Mouse (Mus musculus): ENCODE data around the gene Gnaq. TPM values are rescaled to one million over a fixed set of nuclear protein-coding genes. Genes with fewer than 3 reads are reported as not detected.

Gnaq gene
- polyA plus RNA-seq, 1 experiment = 12.6 TPM

GRCm38 (mm10) chr19:16287307-16287706 lies 154.7 kb downstream of the Gnaq start:
- H3K4me1 ChIP-seq = peaks cover 95% of the 10 kb centered on the region
- H3K27me3 ChIP-seq (replicated peaks) = no peaks in the 10 kb centered on the region
- H3K9me3 ChIP-seq = no peaks in the 10 kb centered on the region
- H3K36me3 ChIP-seq (replicated peaks; ENCODE audit: low read length) = peaks cover 63% of the 10 kb centered on the region
- TF ChIP-seq GATA1 (IDR thresholded peaks at IDR 0.05; ENCODE audit: borderline replicate concordance, low read length) (no peak), FLI1 (IDR thresholded peaks at IDR 0.05; ENCODE audit: low read length) (no peak)
- H3K4me3 ChIP-seq (replicated peaks) = peak overlapping the region; percentile 55

- no peaks in the 10 kb centered on the region for H3K27me3 ChIP-seq (replicated peaks)
- H3K9me3 ChIP-seq = no peaks in the 10 kb centered on the region
- H3K36me3 ChIP-seq (replicated peaks; ENCODE audit: low read length) = peaks cover 64% of the 10 kb centered on the region
- peaks cover 96% of the 10 kb centered on the region for H3K4me1 ChIP-seq
- H3K4me3 ChIP-seq (replicated peaks) = peak overlapping the region; percentile 78
- no peak for TF ChIP-seq FLI1 (IDR thresholded peaks at IDR 0.05; ENCODE audit: low read length)
Observed at GRCm38 (mm10) chr19:16287971-16288370, 155.3 kb downstream of the Gnaq start.

GRCm38 (mm10) chr19:16291088-16291487 lies 158.5 kb downstream of the Gnaq start:
- no peak for TF ChIP-seq FLI1 (IDR thresholded peaks at IDR 0.05; ENCODE audit: low read length)
- TF ChIP-seq GATA1 (IDR thresholded peaks at IDR 0.05; ENCODE audit: borderline replicate concordance, low read length) = no peak
- Histone ChIP-seq H3K36me3 (replicated peaks; ENCODE audit: low read length) (peaks cover 44% of the 10 kb centered on the region), H3K4me3 (replicated peaks) (no peak overlapping the region), H3K27me3 (replicated peaks) (no peaks in the 10 kb centered on the region), H3K4me1 (peaks cover 88% of the 10 kb centered on the region), H3K9me3 (no peaks in the 10 kb centered on the region)

- Histone ChIP-seq H3K4me1 (peaks cover 78% of the 10 kb centered on the region), H3K36me3 (replicated peaks; ENCODE audit: low read length) (peaks cover 44% of the 10 kb centered on the region), H3K27me3 (replicated peaks) (no peaks in the 10 kb centered on the region), H3K4me3 (replicated peaks) (no peak overlapping the region), H3K9me3 (no peaks in the 10 kb centered on the region)
- no peak for TF ChIP-seq FLI1 (IDR thresholded peaks at IDR 0.05; ENCODE audit: low read length)
- no peak for TF ChIP-seq GATA1 (IDR thresholded peaks at IDR 0.05; ENCODE audit: borderline replicate concordance, low read length)
Observed at GRCm38 (mm10) chr19:16292056-16292608, 159.5 kb downstream of the Gnaq start.

GRCm38 (mm10) chr19:16292978-16293377 lies 160.3 kb downstream of the Gnaq start:
- Histone ChIP-seq H3K27me3 (replicated peaks) (no peaks in the 10 kb centered on the region), H3K4me1 (peaks cover 73% of the 10 kb centered on the region), H3K9me3 (no peaks in the 10 kb centered on the region), H3K36me3 (replicated peaks; ENCODE audit: low read length) (peaks cover 40% of the 10 kb centered on the region), H3K4me3 (replicated peaks) (no peak overlapping the region)
- no peak for TF ChIP-seq FLI1 (IDR thresholded peaks at IDR 0.05; ENCODE audit: low read length)
- no peak for TF ChIP-seq GATA1 (IDR thresholded peaks at IDR 0.05; ENCODE audit: borderline replicate concordance, low read length)

GRCm38 (mm10) chr19:16300413-16300812 lies 167.8 kb downstream of the Gnaq start:
- H3K36me3 ChIP-seq (replicated peaks; ENCODE audit: low read length) = peaks cover 31% of the 10 kb centered on the region

GRCm38 (mm10) chr19:16301336-16301735 lies 168.7 kb downstream of the Gnaq start:
- Histone ChIP-seq H3K4me1 (peaks cover 58% of the 10 kb centered on the region), H3K27me3 (replicated peaks) (no peaks in the 10 kb centered on the region), H3K9me3 (no peaks in the 10 kb centered on the region), H3K36me3 (replicated peaks; ENCODE audit: low read length) (peaks cover 37% of the 10 kb centered on the region), H3K4me3 (replicated peaks) (no peak overlapping the region)
- no peak for TF ChIP-seq FLI1 (IDR thresholded peaks at IDR 0.05; ENCODE audit: low read length)

More at GRCm38 (mm10) chr19:16300413-16300812, 167.8 kb downstream of the Gnaq start:
- TF ChIP-seq GATA1 (IDR thresholded peaks at IDR 0.05; ENCODE audit: borderline replicate concordance, low read length) = no peak
- TF ChIP-seq FLI1 (IDR thresholded peaks at IDR 0.05; ENCODE audit: low read length) = no peak
- Histone ChIP-seq H3K27me3 (replicated peaks) (no peaks in the 10 kb centered on the region), H3K4me3 (replicated peaks) (no peak overlapping the region), H3K9me3 (no peaks in the 10 kb centered on the region), H3K4me1 (peaks cover 53% of the 10 kb centered on the region)

- H3K36me3 ChIP-seq (replicated peaks; ENCODE audit: low read length) = peaks cover 56% of the 10 kb centered on the region
- no peaks in the 10 kb centered on the region for H3K9me3 ChIP-seq
- no peak for TF ChIP-seq FLI1 (IDR thresholded peaks at IDR 0.05; ENCODE audit: low read length)
- TF ChIP-seq GATA1 (IDR thresholded peaks at IDR 0.05; ENCODE audit: borderline replicate concordance, low read length) = no peak
- H3K4me1 ChIP-seq = peaks cover 67% of the 10 kb centered on the region
- no peak overlapping the region for H3K4me3 ChIP-seq (replicated peaks)
- H3K27me3 ChIP-seq (replicated peaks) = no peaks in the 10 kb centered on the region
Observed at GRCm38 (mm10) chr19:16309031-16309430, 176.4 kb downstream of the Gnaq start.

GRCm38 (mm10) chr19:16314295-16314821 lies 181.7 kb downstream of the Gnaq start:
- H3K4me1 ChIP-seq = peaks cover 69% of the 10 kb centered on the region
- H3K9me3 ChIP-seq = no peaks in the 10 kb centered on the region
- no peaks in the 10 kb centered on the region for H3K27me3 ChIP-seq (replicated peaks)
- TF ChIP-seq FLI1 (IDR thresholded peaks at IDR 0.05; ENCODE audit: low read length) = no peak
- no peak for TF ChIP-seq GATA1 (IDR thresholded peaks at IDR 0.05; ENCODE audit: borderline replicate concordance, low read length)
- H3K4me3 ChIP-seq (replicated peaks) = no peak overlapping the region
- H3K36me3 ChIP-seq (replicated peaks; ENCODE audit: low read length) = peaks cover 72% of the 10 kb centered on the region

- no peaks in the 10 kb centered on the region for H3K27me3 ChIP-seq (replicated peaks)
- TF ChIP-seq GATA1 (IDR thresholded peaks at IDR 0.05; ENCODE audit: borderline replicate concordance, low read length) = no peak
- no peak for TF ChIP-seq FLI1 (IDR thresholded peaks at IDR 0.05; ENCODE audit: low read length)
- no peak overlapping the region for H3K4me3 ChIP-seq (replicated peaks)
- H3K9me3 ChIP-seq = no peaks in the 10 kb centered on the region
- peaks cover 78% of the 10 kb centered on the region for H3K36me3 ChIP-seq (replicated peaks; ENCODE audit: low read length)
- peaks cover 70% of the 10 kb centered on the region for H3K4me1 ChIP-seq
Observed at GRCm38 (mm10) chr19:16315525-16315924, 182.9 kb downstream of the Gnaq start.
